Mouse (Mus musculus): ENCODE data around the gene Mgat4e.

DNA sequence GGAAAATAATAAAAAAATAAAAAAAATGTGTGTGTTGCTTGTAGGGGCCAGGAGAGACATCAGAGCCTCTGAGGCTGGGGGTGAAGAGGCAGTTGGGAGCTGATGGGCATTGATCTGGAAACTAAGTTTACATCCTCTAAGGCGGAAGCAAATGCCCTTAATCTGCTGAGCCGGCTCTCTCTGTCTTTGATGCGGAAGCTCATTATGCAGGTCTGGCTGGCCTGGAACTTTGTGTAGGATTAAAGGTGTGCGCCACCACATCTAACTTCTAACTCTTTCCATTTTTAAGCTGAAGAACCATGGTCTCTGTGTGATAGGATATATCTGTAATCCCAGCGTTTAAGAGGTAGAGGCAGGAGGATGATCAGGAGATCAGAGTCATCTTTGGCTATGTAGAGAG, 9.0 kb upstream of the Mgat4e start:
- no peak for TF ChIP-seq MYOD1 (IDR thresholded peaks at IDR 0.05; ENCODE audit: control insufficient read depth, insufficient read length, low read depth)
- TF ChIP-seq MYOG (IDR thresholded peaks at IDR 0.05; ENCODE audit: control insufficient read depth, extremely low read depth, insufficient read length), result no peak
- no peak for TF ChIP-seq CTCF (IDR thresholded peaks at IDR 0.05; ENCODE audit: control insufficient read depth, insufficient read depth, insufficient read length)
- no peak for TF ChIP-seq CEBPB (IDR thresholded peaks at IDR 0.05; ENCODE audit: low read depth)
- no peak for TF ChIP-seq FOSL1 (IDR thresholded peaks at IDR 0.05; ENCODE audit: insufficient read depth, low read length, poor library complexity, severe bottlenecking)
- TF ChIP-seq USF1 (IDR thresholded peaks at IDR 0.05; ENCODE audit: low read depth), result no peak
- no peak for TF ChIP-seq MAX (IDR thresholded peaks at IDR 0.05)
